Mouse (Mus musculus) gastrocnemius, postnatal 4 days (tissue): ENCODE data around the gene Txlng. TPM values are rescaled to one million over a fixed set of nuclear protein-coding genes. Genes with fewer than 3 reads are reported as not detected.

ENCODE experiments used
- DNase-seq, 2 experiments: peaks; one replicate each; pipeline ENCODE4 v3.0.0; 2021 to 2022; ENCODE audit warnings: low spot score in 2 of 2, mixed read lengths in 2 of 2
- microRNA-seq: library from miRNA; unstranded; fragments of <30 nt; microRNA quantifications from one replicate; pipeline ENCODE4 v1.2.0, GENCODE M21; 2021
- total RNA-seq, 2 experiments: library from RNA; stranded (reverse); gene quantifications; 2 replicates each; pipeline ENCODE4 v1.2.3; 2021

Txlng gene
- total RNA-seq, 2 experiments from 2014 or later, result 8.4 to 11.0 TPM

- DNase-seq, result peak; percentile 86 to 90
Observed at GRCm38 (mm10) chrX:162760115-162760942, 68.9 kb downstream of the Txlng start, which contains the start of gene Rbbp7. Rbbp7 (plus strand) TSS chrX:162760402.

DNA sequence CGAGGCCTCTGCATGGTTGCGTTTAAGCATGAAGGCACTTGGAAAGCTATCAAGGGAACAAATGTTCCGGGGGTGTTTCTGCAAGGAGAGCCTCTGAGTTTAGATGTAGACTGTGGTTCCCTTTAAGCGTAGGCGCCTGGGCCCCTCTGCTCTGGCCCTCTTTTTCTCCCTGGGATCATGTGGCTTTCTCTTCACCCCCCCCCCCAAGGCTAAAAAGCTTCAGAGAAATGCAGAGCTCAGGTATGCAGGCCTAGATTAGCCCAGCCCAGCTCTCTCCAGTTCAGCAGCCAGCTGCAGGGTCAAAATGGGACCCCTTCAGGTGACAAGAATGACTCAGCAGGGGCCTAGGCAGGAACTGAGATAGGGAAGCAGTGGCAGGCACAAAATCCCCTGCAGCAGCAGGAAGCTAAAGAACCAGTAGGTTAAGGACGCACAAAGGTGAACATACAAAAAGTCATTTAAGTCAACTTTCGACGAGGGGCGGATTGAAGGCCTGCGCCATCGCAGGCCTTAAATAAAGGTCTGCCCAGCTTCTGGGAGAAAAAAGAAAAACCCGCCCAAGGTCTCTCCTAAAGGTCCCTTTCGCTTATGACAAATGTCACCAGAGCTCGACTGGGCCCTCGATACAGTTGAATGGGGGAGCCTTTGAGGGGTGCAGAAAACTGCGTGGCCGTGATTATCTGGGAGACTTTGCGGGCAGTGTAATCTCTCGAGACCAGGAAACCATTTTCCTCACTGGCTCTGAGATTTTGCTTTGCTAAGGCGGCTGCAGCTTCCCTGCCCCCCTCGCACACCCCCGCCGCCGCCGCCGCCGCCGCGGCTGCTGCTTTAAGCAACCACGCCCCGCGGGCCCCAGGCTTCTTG is 69.8 kb downstream of the Txlng start:
- peak in 1 of 2 experiments; percentile 13 for DNase-seq

GRCm38 (mm10) chrX:162756058-162756457 is 73.2 kb downstream of the Txlng start:
- no peak for DNase-seq

DNA sequence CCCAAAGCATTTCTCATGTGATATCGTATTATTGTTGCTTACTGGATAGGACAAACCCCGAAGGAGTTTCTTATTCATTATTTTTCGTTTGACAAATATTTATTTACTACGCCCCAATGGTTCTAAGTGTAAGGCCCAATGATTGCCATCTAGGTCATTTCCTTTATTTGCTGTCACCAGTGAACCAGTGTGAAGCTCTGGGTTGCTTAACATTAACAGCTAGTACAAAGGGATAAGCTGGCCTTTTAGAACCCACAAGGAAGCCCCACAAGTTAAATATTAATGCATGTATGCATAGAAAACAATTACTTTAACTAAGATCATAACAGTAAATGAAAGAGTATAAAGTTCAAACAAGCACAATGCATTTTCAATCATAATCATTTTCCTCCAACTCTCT is 74.9 kb downstream of the Txlng start:
- no peak for DNase-seq

DNA sequence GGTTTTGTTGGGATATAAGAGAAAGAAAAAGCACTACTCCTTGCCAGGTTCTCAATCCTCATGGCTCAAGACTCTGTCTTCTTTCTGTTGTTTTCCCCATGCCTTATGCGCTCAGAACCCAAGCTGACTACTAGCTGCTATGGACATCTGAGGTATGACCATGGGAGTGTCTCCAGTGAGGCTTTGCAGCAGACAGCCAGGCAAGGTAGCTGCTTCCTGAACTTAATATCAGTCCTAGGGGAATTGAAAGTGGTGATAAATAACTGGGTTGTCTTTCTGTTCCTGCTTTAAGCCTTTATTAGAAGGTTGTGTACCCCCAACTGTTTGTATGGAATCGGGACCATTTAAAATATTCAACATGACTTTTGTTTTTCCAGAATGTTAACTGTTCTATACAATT is 76.8 kb downstream of the Txlng start:
- DNase-seq, result no peak

GRCm38 (mm10) chrX:162748696-162749420 is 80.4 kb downstream of the Txlng start:
- no peak for DNase-seq

GRCm38 (mm10) chrX:162736140-162736659 is 93.1 kb downstream of the Txlng start:
- DNase-seq, result no peak

- peak in 1 of 2 experiments; percentile 67 for DNase-seq
Observed at GRCm38 (mm10) chrX:162734997-162735929, 94.0 kb downstream of the Txlng start.

DNA sequence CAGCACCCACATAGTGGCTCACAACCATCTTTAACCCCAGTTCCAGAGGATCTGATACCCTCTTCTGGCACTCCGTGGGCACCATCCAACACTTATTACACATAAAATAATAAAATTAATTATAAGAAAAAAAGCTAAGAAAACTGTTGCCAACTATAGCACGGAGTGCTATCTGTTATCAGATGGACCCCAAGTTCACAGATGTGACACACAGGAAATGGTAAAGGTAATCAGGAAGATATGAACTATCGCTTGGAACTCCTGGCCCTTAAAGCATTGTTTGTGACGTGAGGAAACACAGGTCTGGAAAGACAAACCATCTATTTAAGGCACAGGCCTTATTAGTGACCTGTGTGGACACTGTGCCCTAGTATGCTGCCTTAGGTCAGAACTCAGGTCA is 99.2 kb downstream of the Txlng start:
- no peak for DNase-seq

Small RNAs within 50 kb of the gene (microRNA-seq; reads per million reads assigned to microRNA genes)
- gene Mir3473a, result not detected

Other genes with a start within 250 kb of the Txlng start
- gene Reps2, start 185.8 kb downstream of the Txlng start, total RNA-seq, result 1 to 10 TPM; 7.7 to 9.2 TPM
- gene Rbbp7, start 69.1 kb downstream of the Txlng start, total RNA-seq, result 100 to 1,000 TPM; 205 to 207 TPM
- gene Syap1, start 59.0 kb upstream of the Txlng start, total RNA-seq, result 10 to 100 TPM; 42.7 to 43.8 TPM
- gene Ctps2, start 71.8 kb upstream of the Txlng start, total RNA-seq, result 10 to 100 TPM; 23.6 to 28.3 TPM
- not detected for gene S100g, start 135.1 kb upstream of the Txlng start, total RNA-seq